Mouse (Mus musculus) hindbrain, embryonic 14.5 days (tissue): ENCODE measurements around the gene Hmgb1. TPM values are rescaled to one million over a fixed set of nuclear protein-coding genes. Genes with fewer than 3 reads are reported as not detected.

Source experiments
- ATAC-seq: fragments of 200-750 bp; cut with Nextera tagmentation; 2 replicates; pipeline ENCODE4 v1.8.0; 2017; ENCODE audit warnings: moderate number of reproducible peaks, mild to moderate bottlenecking, moderate TSS enrichment, moderate library complexity; ENCODE audit not compliant: low FRiP score
- DNase-seq: peaks from one replicate; pipeline ENCODE4 v3.0.0-alpha.2; 2015; ENCODE audit warnings: low spot score
- H3K27ac ChIP-seq: fragments of 300-500 bp; sonication (generic); 2 replicates; pipeline ENCODE4 v1.5.1; 2014; ENCODE audit warnings: mild to moderate bottlenecking, moderate library complexity
- H3K27me3 ChIP-seq: fragments of 300-500 bp; sonication (generic); 2 replicates; pipeline ENCODE4 v1.6.1; 2014; ENCODE audit warnings: mild to moderate bottlenecking, low read length, mixed read lengths; ENCODE audit not compliant: control insufficient read depth, insufficient read depth
- H3K36me3 ChIP-seq: fragments of 300-500 bp; sonication (generic); replicated peaks from 2 replicates; pipeline ENCODE4 v1.6.1; 2014; ENCODE audit not compliant: control insufficient read depth, insufficient read depth
- H3K4me1 ChIP-seq: fragments of 300-500 bp; sonication (generic); replicated peaks from 2 replicates; pipeline ENCODE4 v1.6.1; 2014; ENCODE audit warnings: antibody characterized with exemption, low read length, mixed read lengths; ENCODE audit not compliant: control insufficient read depth, insufficient read depth
- H3K4me2 ChIP-seq: fragments of 300-500 bp; sonication (generic); replicated peaks from 2 replicates; pipeline ENCODE4 v1.6.1; 2014; ENCODE audit warnings: mild to moderate bottlenecking, moderate library complexity
- H3K4me3 ChIP-seq: fragments of 300-500 bp; sonication (generic); replicated peaks from 2 replicates; pipeline ENCODE4 v1.5.1; 2014; ENCODE audit warnings: mild to moderate bottlenecking, low read length
- H3K9ac ChIP-seq: fragments of 300-500 bp; sonication (generic); 2 replicates; pipeline ENCODE4 v1.6.1; 2014
- H3K9me3 ChIP-seq: fragments of 300-500 bp; sonication (generic); 2 replicates; pipeline ENCODE4 v1.6.1; 2016; ENCODE audit warnings: low read length; ENCODE audit not compliant: control insufficient read depth
- WGBS: fragments of 180-500 bp; shearing (Covaris S2); extraction: QIAGEN DNeasy Blood & Tissue Kit; methylation state at CpG from one replicate; pipeline ENCODE4 v1.1.7; 2014; 5-methylcytosine and 5-hydroxymethylcytosine counted together
- polyA plus RNA-seq: library from polyadenylated mRNA; unstranded; fragments of >200 nt; fragmentation: Nextera tagmentation; extraction: Ambion mirVana; gene quantifications from 2 replicates; pipeline ENCODE4 v1.2.1, GENCODE M21; 2014

The Hmgb1 gene
- polyA plus RNA-seq, 1 experiment from 2014 or later, result 792 TPM

- Histone ChIP-seq H3K4me2 (no peak overlapping the region), H3K36me3 (no peaks in the 10 kb centered on the region), H3K27me3 (no peaks in the 10 kb centered on the region), H3K9ac (no peak overlapping the region), H3K27ac (no peak overlapping the region), H3K4me3 (no peak overlapping the region), H3K4me1 (no peaks in the 10 kb centered on the region), H3K9me3 (no peaks in the 10 kb centered on the region)
- ATAC-seq (no peak), DNase-seq (no peak)
- 91% methylated on average over 2 of the region's 2 CpGs for WGBS
Observed at GRCm38 (mm10) chr5:149089860-149090259, 94.4 kb downstream of the Hmgb1 start.

- Histone ChIP-seq H3K4me3 (no peak overlapping the region), H3K27me3 (no peaks in the 10 kb centered on the region), H3K36me3 (no peaks in the 10 kb centered on the region), H3K9me3 (no peaks in the 10 kb centered on the region), H3K4me1 (no peaks in the 10 kb centered on the region), H3K27ac (no peak overlapping the region), H3K9ac (no peak overlapping the region), H3K4me2 (no peak overlapping the region)
- ATAC-seq (no peak), DNase-seq (no peak)
- WGBS, result 94% methylated on average over 5 of the region's 5 CpGs
Observed at GRCm38 (mm10) chr5:149089456-149089855, 94.8 kb downstream of the Hmgb1 start.

GRCm38 (mm10) chr5:149088891-149089290, 95.4 kb downstream of the Hmgb1 start:
- 88% methylated on average over 6 of the region's 6 CpGs for WGBS
- no peaks in the 10 kb centered on the region for H3K36me3 ChIP-seq
- H3K27ac ChIP-seq, result no peak overlapping the region
- no peak for DNase-seq
- H3K4me2 ChIP-seq, result no peak overlapping the region
- H3K27me3 ChIP-seq, result no peaks in the 10 kb centered on the region
- H3K9ac ChIP-seq, result no peak overlapping the region
- no peaks in the 10 kb centered on the region for H3K4me1 ChIP-seq
- no peak overlapping the region for H3K4me3 ChIP-seq
- no peak for ATAC-seq
- no peaks in the 10 kb centered on the region for H3K9me3 ChIP-seq

- Histone ChIP-seq H3K27ac (no peak overlapping the region), H3K4me1 (no peaks in the 10 kb centered on the region), H3K36me3 (no peaks in the 10 kb centered on the region), H3K9me3 (no peaks in the 10 kb centered on the region), H3K27me3 (no peaks in the 10 kb centered on the region), H3K9ac (no peak overlapping the region), H3K4me3 (no peak overlapping the region), H3K4me2 (no peak overlapping the region)
- no peak for ATAC-seq
- DNase-seq, result no peak
- WGBS, result 74% methylated on average over 3 of the region's 3 CpGs
Observed at GRCm38 (mm10) chr5:149088149-149088548, 96.1 kb downstream of the Hmgb1 start.

- no peaks in the 10 kb centered on the region for H3K9me3 ChIP-seq
- no peaks in the 10 kb centered on the region for H3K27me3 ChIP-seq
- H3K36me3 ChIP-seq, result no peaks in the 10 kb centered on the region
- H3K4me1 ChIP-seq, result no peaks in the 10 kb centered on the region
- no peak overlapping the region for H3K27ac ChIP-seq
- WGBS, result 92% methylated on average over 10 of the region's 10 CpGs
- ATAC-seq (no peak), DNase-seq (no peak)
- no peak overlapping the region for H3K4me2 ChIP-seq
- no peak overlapping the region for H3K9ac ChIP-seq
- no peak overlapping the region for H3K4me3 ChIP-seq
Observed at GRCm38 (mm10) chr5:149086382-149087244, 97.7 kb downstream of the Hmgb1 start.

GRCm38 (mm10) chr5:149080466-149080865, 103.8 kb downstream of the Hmgb1 start:
- Histone ChIP-seq H3K4me2 (no peak overlapping the region), H3K4me1 (no peaks in the 10 kb centered on the region), H3K27me3 (no peaks in the 10 kb centered on the region), H3K4me3 (no peak overlapping the region), H3K27ac (no peak overlapping the region), H3K9me3 (no peaks in the 10 kb centered on the region), H3K36me3 (no peaks in the 10 kb centered on the region), H3K9ac (no peak overlapping the region)
- DNase-seq (no peak), ATAC-seq (no peak)
- WGBS, result 95% methylated on average over 8 of the region's 8 CpGs

- no peaks in the 10 kb centered on the region for H3K9me3 ChIP-seq
- no peak overlapping the region for H3K4me2 ChIP-seq
- WGBS, result 56% methylated on average over 7 of the region's 7 CpGs
- H3K4me3 ChIP-seq, result no peak overlapping the region
- H3K9ac ChIP-seq, result no peak overlapping the region
- no peaks in the 10 kb centered on the region for H3K36me3 ChIP-seq
- DNase-seq (no peak), ATAC-seq (no peak)
- no peaks in the 10 kb centered on the region for H3K4me1 ChIP-seq
- H3K27ac ChIP-seq, result no peak overlapping the region
- H3K27me3 ChIP-seq, result no peaks in the 10 kb centered on the region
Observed at GRCm38 (mm10) chr5:149079758-149080150, 104.5 kb downstream of the Hmgb1 start.

- H3K27ac ChIP-seq, result no peak overlapping the region
- H3K4me3 ChIP-seq, result no peak overlapping the region
- ATAC-seq (no peak), DNase-seq (no peak)
- no peak overlapping the region for H3K4me2 ChIP-seq
- no peaks in the 10 kb centered on the region for H3K4me1 ChIP-seq
- no peaks in the 10 kb centered on the region for H3K36me3 ChIP-seq
- H3K9me3 ChIP-seq, result no peaks in the 10 kb centered on the region
- H3K27me3 ChIP-seq, result no peaks in the 10 kb centered on the region
- 24% methylated on average over 18 of the region's 18 CpGs for WGBS
- H3K9ac ChIP-seq, result no peak overlapping the region
Observed at GRCm38 (mm10) chr5:149079018-149079757, 105.1 kb downstream of the Hmgb1 start.

- Histone ChIP-seq H3K4me1 (no peaks in the 10 kb centered on the region), H3K27ac (no peak overlapping the region), H3K4me3 (no peak overlapping the region), H3K9me3 (no peaks in the 10 kb centered on the region), H3K36me3 (no peaks in the 10 kb centered on the region), H3K9ac (no peak overlapping the region), H3K27me3 (no peaks in the 10 kb centered on the region), H3K4me2 (no peak overlapping the region)
- DNase-seq (no peak), ATAC-seq (no peak)
- WGBS, result 90% methylated on average over 8 of the region's 8 CpGs
Observed at GRCm38 (mm10) chr5:149077136-149077535, 107.2 kb downstream of the Hmgb1 start.
